Mouse (Mus musculus) fibroblast of lung, adult 2 months (primary cell): ENCODE data around the gene Gm10340.
"Not testable (repeated sequence)": the region's sequence is repeated elsewhere in the genome, so short reads cannot be mapped to it uniquely, and the experiment has no call there.

ENCODE experiments used
- DNase-seq: peaks from one replicate; pipeline ENCODE4 v3.0.0-alpha.2; 2011; ENCODE audit warnings: low read depth

Gm10340 gene

GRCm38 (mm10) chr14:3133697-3134096 is at the start of gene Gm10340:
Gene Gm10340 (plus strand): TSS chr14:3133997.
- DNase-seq = not testable (repeated sequence)

- DNase-seq = not testable (repeated sequence)
Measured at GRCm38 (mm10) chr14:3116051-3116450, 17.7 kb upstream of the Gm10340 start.

GRCm38 (mm10) chr14:3187955-3188354 is 54.2 kb downstream of the Gm10340 start, which contains the start of gene Gm5795:
Gene Gm5795 (plus strand): TSS chr14:3188255.
- not testable (repeated sequence) for DNase-seq
